Mouse (Mus musculus) stomach, postnatal 0 days (tissue): ENCODE results near the gene Ldb2. TPM values are rescaled to one million over a fixed set of nuclear protein-coding genes. Genes with fewer than 3 reads are reported as not detected.

Experiments used
- ATAC-seq: fragments of 200-750 bp; cut with Nextera tagmentation; 2 replicates; pipeline ENCODE4 v1.8.0; 2017; ENCODE audit not compliant: low FRiP score, low TSS enrichment
- DNase-seq: peaks from one replicate; pipeline ENCODE4 v3.0.0-alpha.2; 2016; ENCODE audit warnings: low spot score
- H3K27ac ChIP-seq: fragments of 300-500 bp; sonication (generic); replicated peaks from 2 replicates; pipeline ENCODE4 v1.5.1; 2014; ENCODE audit warnings: mild to moderate bottlenecking, control low read depth
- H3K27me3 ChIP-seq: fragments of 300-500 bp; sonication (generic); 2 replicates; pipeline ENCODE4 v1.6.1; 2014; ENCODE audit warnings: low read length; ENCODE audit not compliant: control insufficient read depth, insufficient read depth
- H3K36me3 ChIP-seq: fragments of 300-500 bp; sonication (generic); 2 replicates; pipeline ENCODE4 v1.6.1; 2014; ENCODE audit warnings: low read length, mixed read lengths; ENCODE audit not compliant: control insufficient read depth, insufficient read depth
- H3K4me1 ChIP-seq: fragments of 300-500 bp; sonication (generic); replicated peaks from 2 replicates; pipeline ENCODE4 v1.6.1; 2014; ENCODE audit warnings: antibody characterized with exemption; ENCODE audit not compliant: control insufficient read depth, insufficient read depth
- H3K4me2 ChIP-seq: fragments of 300-500 bp; sonication (generic); replicated peaks from 2 replicates; pipeline ENCODE4 v1.6.1; 2014; ENCODE audit warnings: low read depth, mild to moderate bottlenecking, control low read depth, moderate library complexity
- H3K4me3 ChIP-seq: fragments of 300-500 bp; sonication (generic); 2 replicates; pipeline ENCODE4 v1.5.1; 2014; ENCODE audit warnings: low read depth, low read length, control low read depth
- H3K9ac ChIP-seq: fragments of 300-500 bp; sonication (generic); 2 replicates; pipeline ENCODE4 v1.6.1; 2014; ENCODE audit warnings: mild to moderate bottlenecking, low read length, control low read depth, mixed read lengths
- H3K9me3 ChIP-seq: fragments of 300-500 bp; sonication (generic); 2 replicates; pipeline ENCODE4 v1.6.1; 2016; ENCODE audit warnings: low read length; ENCODE audit not compliant: control insufficient read depth
- CTCF ChIP-seq: IDR thresholded peaks from 2 replicates; pipeline ENCODE4 v1.5.1; 2016; ENCODE audit warnings: antibody characterized with exemption, low read depth, mild to moderate bottlenecking, moderate library complexity
- EP300 ChIP-seq: optimal IDR thresholded peaks from 2 replicates; pipeline ENCODE3; 2016; ENCODE audit warnings: antibody characterized with exemption
- WGBS: fragments of 180-500 bp; shearing (Covaris S2); extraction: QIAGEN DNeasy Blood & Tissue Kit; methylation state at CpG from one replicate; pipeline ENCODE4 v1.1.7; 2014; 5-methylcytosine and 5-hydroxymethylcytosine counted together
- polyA plus RNA-seq: library from polyadenylated mRNA; unstranded; fragments of >200 nt; fragmentation: Nextera tagmentation; extraction: Ambion mirVana; gene quantifications from 2 replicates; pipeline ENCODE4 v1.2.1, GENCODE M21; 2015

Gene Ldb2
- polyA plus RNA-seq, 1 experiment from 2014 or later: 14.4 TPM

- WGBS: 44% methylated on average over 4 of the region's 4 CpGs
- H3K27me3 ChIP-seq: no peaks in the 10 kb centered on the region
- no peak overlapping the region for H3K4me2 ChIP-seq
- no peaks in the 10 kb centered on the region for H3K36me3 ChIP-seq
- TF ChIP-seq EP300 (no peak), CTCF (no peak)
- no peak overlapping the region for H3K9ac ChIP-seq
- ATAC-seq (no peak), DNase-seq (no peak)
- no peak overlapping the region for H3K27ac ChIP-seq
- H3K9me3 ChIP-seq: no peaks in the 10 kb centered on the region
- no peaks in the 10 kb centered on the region for H3K4me1 ChIP-seq
- H3K4me3 ChIP-seq: no peak overlapping the region
Observed at GRCm38 (mm10) chr5:44495092-44495491, 304.4 kb downstream of the Ldb2 start.

GRCm38 (mm10) chr5:44494133-44494532 lies 305.3 kb downstream of the Ldb2 start:
- no peaks in the 10 kb centered on the region for H3K27me3 ChIP-seq
- DNase-seq (no peak), ATAC-seq (no peak)
- no peaks in the 10 kb centered on the region for H3K36me3 ChIP-seq
- H3K27ac ChIP-seq: no peak overlapping the region
- 44% methylated on average over 9 of the region's 9 CpGs for WGBS
- no peak for TF ChIP-seq EP300
- TF ChIP-seq CTCF: no peak
- H3K4me3 ChIP-seq: no peak overlapping the region
- H3K4me2 ChIP-seq: no peak overlapping the region; the same call in 1 of the 2 replicates
- no peaks in the 10 kb centered on the region for H3K9me3 ChIP-seq
- no peaks in the 10 kb centered on the region for H3K4me1 ChIP-seq
- H3K9ac ChIP-seq: no peak overlapping the region

GRCm38 (mm10) chr5:44491526-44491925 lies 308.0 kb downstream of the Ldb2 start:
- Histone ChIP-seq H3K9me3 (no peaks in the 10 kb centered on the region), H3K9ac (no peak overlapping the region), H3K4me2 (no peak overlapping the region), H3K36me3 (no peaks in the 10 kb centered on the region), H3K4me1 (no peaks in the 10 kb centered on the region), H3K27ac (no peak overlapping the region), H3K27me3 (no peaks in the 10 kb centered on the region), H3K4me3 (no peak overlapping the region)
- ATAC-seq (no peak), DNase-seq (no peak)
- TF ChIP-seq EP300: no peak
- 86% methylated on average over 1 of the region's 1 CpGs for WGBS

GRCm38 (mm10) chr5:44490462-44490861 lies 309.0 kb downstream of the Ldb2 start:
- TF ChIP-seq CTCF: no peak
- TF ChIP-seq EP300: no peak
- H3K4me3 ChIP-seq: no peak overlapping the region
- DNase-seq (no peak), ATAC-seq (no peak)
- H3K27me3 ChIP-seq: no peaks in the 10 kb centered on the region
- H3K9me3 ChIP-seq: no peaks in the 10 kb centered on the region
- no peaks in the 10 kb centered on the region for H3K4me1 ChIP-seq
- H3K9ac ChIP-seq: no peak overlapping the region
- H3K27ac ChIP-seq: no peak overlapping the region
- H3K36me3 ChIP-seq: no peaks in the 10 kb centered on the region
- WGBS: 91% methylated on average over 6 of the region's 6 CpGs
- no peak overlapping the region for H3K4me2 ChIP-seq

GRCm38 (mm10) chr5:44483426-44484106 lies 315.9 kb downstream of the Ldb2 start:
- Histone ChIP-seq H3K36me3 (no peaks in the 10 kb centered on the region), H3K27me3 (no peaks in the 10 kb centered on the region), H3K4me3 (no peak overlapping the region), H3K4me2 (no peak overlapping the region), H3K4me1 (no peaks in the 10 kb centered on the region), H3K27ac (no peak overlapping the region), H3K9ac (no peak overlapping the region), H3K9me3 (no peaks in the 10 kb centered on the region)
- ATAC-seq (no peak), DNase-seq (no peak)
- 67% methylated on average over 11 of the region's 11 CpGs for WGBS
- TF ChIP-seq EP300: no peak
- peak; percentile 64 for TF ChIP-seq CTCF

GRCm38 (mm10) chr5:44481406-44481805 lies 318.1 kb downstream of the Ldb2 start:
- H3K9me3 ChIP-seq: no peaks in the 10 kb centered on the region
- TF ChIP-seq EP300 (no peak), CTCF (no peak)
- no peak overlapping the region for H3K27ac ChIP-seq
- H3K36me3 ChIP-seq: no peaks in the 10 kb centered on the region
- 75% methylated on average over 4 of the region's 4 CpGs for WGBS
- DNase-seq: no peak
- no peak overlapping the region for H3K9ac ChIP-seq
- H3K4me1 ChIP-seq: no peaks in the 10 kb centered on the region
- H3K27me3 ChIP-seq: no peaks in the 10 kb centered on the region
- no peak overlapping the region for H3K4me2 ChIP-seq
- ATAC-seq: no peak
- no peak overlapping the region for H3K4me3 ChIP-seq
